Mouse (Mus musculus): ENCODE results near the gene Btg1. TPM values are rescaled to one million over a fixed set of nuclear protein-coding genes. Genes with fewer than 3 reads are reported as not detected.

Gene Btg1
- total and polyA plus RNA-seq, 2 experiments = 11.2 to 12.6 TPM

DNA sequence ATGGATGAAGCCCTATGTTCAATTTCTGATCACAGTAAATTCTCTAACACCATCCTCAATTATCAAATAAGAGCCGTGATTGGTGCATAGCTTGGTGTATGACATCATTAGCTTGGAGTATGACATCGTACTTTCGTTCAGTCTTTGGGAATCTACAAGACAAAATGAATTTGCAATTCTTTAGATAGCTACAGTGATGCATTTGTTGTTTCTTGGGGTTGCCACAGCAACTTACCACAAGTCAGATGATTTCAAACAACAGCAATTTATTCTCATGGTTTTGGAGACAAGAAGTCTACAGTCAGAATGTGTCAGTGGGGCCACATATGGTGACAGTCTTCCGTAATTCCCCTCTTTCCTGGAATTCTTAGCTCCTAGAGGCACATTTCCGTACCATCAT, 27.0 kb upstream of the Btg1 start:
- no peak overlapping the region for H3K4me3 ChIP-seq (ENCODE audit: insufficient read depth, low read depth, low read length)
- no peaks in the 10 kb centered on the region for H3K4me1 ChIP-seq (ENCODE audit: control insufficient read depth, insufficient read depth, low read length)
- H3K9ac ChIP-seq (ENCODE audit: low read depth, low read length) = no peak overlapping the region
- no peaks in the 10 kb centered on the region for H3K79me2 ChIP-seq (ENCODE audit: control insufficient read depth, insufficient read depth, low read length)
- no peak for DNase-seq (ENCODE audit: extremely low read depth, low read depth, low spot score)
- WGBS = 93% methylated on average over 5 of the region's 5 CpGs
- H3K27ac ChIP-seq (replicated peaks; ENCODE audit: insufficient read depth, low read depth, low read length) = no peak overlapping the region
- no peaks in the 10 kb centered on the region for H3K36me3 ChIP-seq (ENCODE audit: control insufficient read depth, insufficient read depth, low read length)
- TF ChIP-seq POLR2A (IDR thresholded peaks at IDR 0.05; ENCODE audit: extremely low read depth, insufficient read depth, low read length) (no peak), CTCF (IDR thresholded peaks at IDR 0.05; ENCODE audit: low read depth, low read length) (no peak)
- H3K27me3 ChIP-seq (ENCODE audit: control insufficient read depth, insufficient read depth, low read length) = no peaks in the 10 kb centered on the region

DNA sequence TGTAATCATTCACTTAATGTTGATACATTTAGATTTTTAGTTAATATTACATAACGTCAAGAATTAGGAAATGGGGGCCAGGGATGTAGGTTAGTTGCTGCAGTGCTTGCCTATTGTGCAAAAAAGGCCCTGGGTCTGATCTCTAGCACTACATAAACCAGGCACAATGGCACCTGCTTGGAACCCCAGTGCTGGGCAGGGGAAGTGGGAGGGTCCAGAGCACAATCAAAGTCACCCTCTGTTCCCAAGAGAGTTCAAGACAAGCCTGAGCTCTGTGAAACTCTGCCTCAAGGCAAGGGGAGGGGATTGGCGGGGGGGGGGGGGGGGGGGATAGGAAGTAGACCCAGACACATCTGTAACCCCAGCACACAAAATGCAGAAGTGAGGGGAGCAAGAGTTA, 24.7 kb upstream of the Btg1 start:
- no peak overlapping the region for H3K9ac ChIP-seq (ENCODE audit: low read depth, low read length)
- no peaks in the 10 kb centered on the region for H3K79me2 ChIP-seq (ENCODE audit: control insufficient read depth, insufficient read depth, low read length)
- H3K36me3 ChIP-seq (ENCODE audit: control insufficient read depth, insufficient read depth, low read length) = no peaks in the 10 kb centered on the region
- H3K27me3 ChIP-seq (ENCODE audit: control insufficient read depth, insufficient read depth, low read length) = no peaks in the 10 kb centered on the region
- TF ChIP-seq POLR2A (IDR thresholded peaks at IDR 0.05; ENCODE audit: extremely low read depth, insufficient read depth, low read length) (no peak), CTCF (IDR thresholded peaks at IDR 0.05; ENCODE audit: low read depth, low read length) (no peak)
- H3K27ac ChIP-seq (replicated peaks; ENCODE audit: insufficient read depth, low read depth, low read length) = no peak overlapping the region
- no peaks in the 10 kb centered on the region for H3K4me1 ChIP-seq (ENCODE audit: control insufficient read depth, insufficient read depth, low read length)
- WGBS = 56% methylated on average over 2 of the region's 2 CpGs
- H3K4me3 ChIP-seq (ENCODE audit: insufficient read depth, low read depth, low read length) = no peak overlapping the region
- DNase-seq (ENCODE audit: extremely low read depth, low read depth, low spot score) = no peak

DNA sequence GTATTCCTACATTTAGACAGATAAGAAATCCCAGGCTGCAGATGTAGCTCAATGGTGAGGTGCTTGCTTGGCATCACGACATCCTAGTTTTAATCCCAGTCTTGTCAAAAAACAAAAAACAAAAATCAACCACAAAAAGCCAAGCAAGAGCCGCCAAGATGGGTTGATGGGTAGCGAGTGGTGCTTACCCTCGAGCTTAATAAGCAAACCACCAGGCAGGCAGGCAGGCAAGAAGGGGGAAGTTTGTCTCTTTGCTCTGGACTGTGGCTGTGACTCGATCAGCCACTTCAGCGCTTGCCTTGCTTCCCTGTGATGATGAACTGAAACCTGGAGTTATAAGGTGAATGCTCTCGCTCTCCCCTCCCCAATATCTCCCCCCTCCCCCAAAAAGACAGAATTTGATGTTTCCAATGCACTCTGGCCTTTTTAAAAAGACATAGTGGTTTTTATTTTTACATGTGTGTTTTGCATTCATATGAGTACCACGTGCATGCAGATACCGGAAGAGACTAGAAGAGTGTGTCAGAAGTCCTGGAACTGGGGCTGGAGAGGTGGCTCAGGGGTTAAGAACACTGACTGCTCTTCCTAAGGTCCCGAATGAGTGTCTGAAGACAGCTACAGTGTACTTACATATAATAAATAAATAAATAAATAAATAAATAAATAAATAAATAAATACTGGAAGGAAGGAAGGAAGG, 21.2 kb upstream of the Btg1 start:
- H3K4me1 ChIP-seq (ENCODE audit: control insufficient read depth, insufficient read depth, low read length) = no peaks in the 10 kb centered on the region
- no peaks in the 10 kb centered on the region for H3K36me3 ChIP-seq (ENCODE audit: control insufficient read depth, insufficient read depth, low read length)
- H3K27ac ChIP-seq (replicated peaks; ENCODE audit: insufficient read depth, low read depth, low read length) = no peak overlapping the region
- WGBS = 85% methylated on average over 10 of the region's 10 CpGs
- TF ChIP-seq POLR2A (IDR thresholded peaks at IDR 0.05; ENCODE audit: extremely low read depth, insufficient read depth, low read length) (no peak), CTCF (IDR thresholded peaks at IDR 0.05; ENCODE audit: low read depth, low read length) (no peak)
- H3K4me3 ChIP-seq (ENCODE audit: insufficient read depth, low read depth, low read length) = no peak overlapping the region
- H3K79me2 ChIP-seq (ENCODE audit: control insufficient read depth, insufficient read depth, low read length) = no peaks in the 10 kb centered on the region
- H3K27me3 ChIP-seq (ENCODE audit: control insufficient read depth, insufficient read depth, low read length) = no peaks in the 10 kb centered on the region
- H3K9ac ChIP-seq (ENCODE audit: low read depth, low read length) = no peak overlapping the region
- no peak for DNase-seq (ENCODE audit: extremely low read depth, low read depth, low spot score)

DNA sequence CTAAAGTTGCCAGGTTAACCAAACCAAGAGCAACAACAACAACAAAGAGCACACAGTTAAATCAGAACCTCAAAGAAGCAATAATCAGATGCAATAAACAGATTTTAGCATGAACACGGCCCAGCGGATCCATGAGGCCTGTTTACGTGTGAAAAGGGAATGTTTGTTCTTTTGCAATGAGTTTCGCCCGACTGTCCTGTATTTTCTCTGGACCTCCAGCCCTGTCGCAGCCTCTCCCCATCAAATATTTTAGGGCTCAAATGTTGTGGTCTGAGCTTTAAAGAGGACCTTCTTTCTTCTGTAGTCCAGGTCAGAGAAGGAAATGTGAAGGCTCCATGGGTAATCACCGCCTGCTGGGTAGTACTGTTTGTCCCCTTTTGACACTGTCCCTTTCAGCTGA, 20.4 kb upstream of the Btg1 start:
- Histone ChIP-seq H3K27me3 (ENCODE audit: control insufficient read depth, insufficient read depth, low read length) (no peaks in the 10 kb centered on the region), H3K79me2 (ENCODE audit: control insufficient read depth, insufficient read depth, low read length) (no peaks in the 10 kb centered on the region), H3K36me3 (ENCODE audit: control insufficient read depth, insufficient read depth, low read length) (no peaks in the 10 kb centered on the region), H3K9ac (ENCODE audit: low read depth, low read length) (no peak overlapping the region), H3K4me3 (ENCODE audit: insufficient read depth, low read depth, low read length) (no peak overlapping the region), H3K4me1 (ENCODE audit: control insufficient read depth, insufficient read depth, low read length) (no peaks in the 10 kb centered on the region), H3K27ac (replicated peaks; ENCODE audit: insufficient read depth, low read depth, low read length) (no peak overlapping the region)
- 81% methylated on average over 7 of the region's 7 CpGs for WGBS
- DNase-seq (ENCODE audit: extremely low read depth, low read depth, low spot score) = no peak
- TF ChIP-seq CTCF (IDR thresholded peaks at IDR 0.05; ENCODE audit: low read depth, low read length) (no peak), POLR2A (IDR thresholded peaks at IDR 0.05; ENCODE audit: extremely low read depth, insufficient read depth, low read length) (no peak)

DNA sequence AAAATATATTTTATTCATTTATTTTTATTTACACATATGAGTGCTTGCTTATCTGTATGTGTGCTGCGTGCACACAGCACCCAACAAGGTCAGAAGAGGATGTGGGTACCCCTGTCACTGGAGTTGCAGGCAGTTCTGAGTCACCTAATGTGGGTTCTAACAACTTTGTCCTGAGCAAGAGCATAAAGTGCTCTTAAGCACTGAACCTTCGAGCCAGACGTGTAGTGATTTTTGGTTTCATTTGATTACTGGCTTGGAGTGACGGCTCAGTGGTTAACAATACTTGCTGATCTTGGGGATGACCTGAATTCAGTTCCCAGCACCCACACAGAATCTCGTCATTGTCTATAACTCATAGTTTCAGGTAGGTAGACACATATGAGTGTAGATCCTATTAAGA, 17.2 kb upstream of the Btg1 start:
- H3K4me3 ChIP-seq (ENCODE audit: insufficient read depth, low read depth, low read length) = no peak overlapping the region
- no peak overlapping the region for H3K9ac ChIP-seq (ENCODE audit: low read depth, low read length)
- no peaks in the 10 kb centered on the region for H3K36me3 ChIP-seq (ENCODE audit: control insufficient read depth, insufficient read depth, low read length)
- no peak overlapping the region for H3K27ac ChIP-seq (replicated peaks; ENCODE audit: insufficient read depth, low read depth, low read length)
- DNase-seq (ENCODE audit: extremely low read depth, low read depth, low spot score) = no peak
- TF ChIP-seq POLR2A (IDR thresholded peaks at IDR 0.05; ENCODE audit: extremely low read depth, insufficient read depth, low read length) = no peak
- no peaks in the 10 kb centered on the region for H3K79me2 ChIP-seq (ENCODE audit: control insufficient read depth, insufficient read depth, low read length)
- no peaks in the 10 kb centered on the region for H3K4me1 ChIP-seq (ENCODE audit: control insufficient read depth, insufficient read depth, low read length)
- WGBS = 94% methylated on average over 5 of the region's 5 CpGs
- no peaks in the 10 kb centered on the region for H3K27me3 ChIP-seq (ENCODE audit: control insufficient read depth, insufficient read depth, low read length)

DNA sequence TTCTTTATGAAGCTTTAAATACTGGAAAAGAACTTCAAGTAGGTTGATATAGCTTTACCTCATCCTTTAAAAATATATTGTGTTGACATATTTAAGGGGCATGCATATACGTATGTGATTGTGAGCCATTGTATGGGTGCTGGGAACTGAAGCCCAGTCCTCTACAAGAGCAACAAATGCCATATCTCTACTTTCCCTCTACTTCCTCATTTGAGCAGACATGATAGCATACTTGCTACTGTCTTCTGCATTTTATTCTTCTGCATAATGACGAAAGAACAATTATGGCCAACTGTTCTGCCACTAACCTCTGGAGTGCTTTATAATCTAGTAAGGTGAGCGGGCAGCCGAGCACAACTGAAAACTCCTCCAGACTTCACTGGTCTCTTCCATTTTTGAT, 15.1 kb upstream of the Btg1 start:
- no peak overlapping the region for H3K27ac ChIP-seq (replicated peaks; ENCODE audit: insufficient read depth, low read depth, low read length)
- H3K36me3 ChIP-seq (ENCODE audit: control insufficient read depth, insufficient read depth, low read length) = no peaks in the 10 kb centered on the region
- H3K4me1 ChIP-seq (ENCODE audit: control insufficient read depth, insufficient read depth, low read length) = no peaks in the 10 kb centered on the region
- no peak for TF ChIP-seq POLR2A (IDR thresholded peaks at IDR 0.05; ENCODE audit: extremely low read depth, insufficient read depth, low read length)
- no peak for TF ChIP-seq CTCF (IDR thresholded peaks at IDR 0.05; ENCODE audit: low read depth, low read length)
- no peak overlapping the region for H3K4me3 ChIP-seq (ENCODE audit: insufficient read depth, low read depth, low read length)
- H3K9ac ChIP-seq (ENCODE audit: low read depth, low read length) = no peak overlapping the region
- H3K79me2 ChIP-seq (ENCODE audit: control insufficient read depth, insufficient read depth, low read length) = no peaks in the 10 kb centered on the region
- no peak for DNase-seq (ENCODE audit: extremely low read depth, low read depth, low spot score)
- H3K27me3 ChIP-seq (ENCODE audit: control insufficient read depth, insufficient read depth, low read length) = no peaks in the 10 kb centered on the region
- WGBS = 95% methylated on average over 4 of the region's 4 CpGs

Data from liver, adult 2 months (tissue).